Mouse (Mus musculus): ENCODE measurements around the gene Tlr6. TPM values are rescaled to one million over a fixed set of nuclear protein-coding genes. Genes with fewer than 3 reads are reported as not detected.

Gene Tlr6
- polyA plus RNA-seq, 1 experiment: 1.4 TPM

DNA sequence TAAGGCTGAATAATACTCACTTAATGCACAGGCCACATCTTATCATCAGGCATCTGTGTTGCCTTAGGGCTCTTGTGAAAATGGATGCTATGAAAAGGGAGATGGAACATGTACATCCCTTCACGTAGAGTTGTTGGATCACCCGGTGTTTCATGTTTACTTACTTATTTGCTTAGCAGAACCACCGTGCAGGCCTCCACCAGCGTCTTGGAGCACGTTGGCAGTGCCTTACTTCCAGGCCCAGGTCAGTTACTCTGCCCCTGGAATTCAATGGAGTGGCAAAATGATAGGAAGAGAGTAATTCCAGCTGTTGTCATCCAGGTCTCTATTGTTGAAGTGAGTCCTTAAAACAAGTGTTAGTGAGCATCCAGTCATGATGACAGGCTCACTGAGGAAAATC is 52.0 kb downstream of the Tlr6 start:
- Histone ChIP-seq H3K4me1 (ENCODE audit: control insufficient read depth, insufficient read depth, low read length) (no peaks in the 10 kb centered on the region), H3K4me3 (replicated peaks; ENCODE audit: extremely low read depth, low read depth, low read length) (no peak overlapping the region)
- no peak for DNase-seq
- WGBS: 71% methylated on average over 5 of the region's 5 CpGs
- TF ChIP-seq POLR2A (IDR thresholded peaks at IDR 0.05; ENCODE audit: borderline replicate concordance, extremely low read depth, low read depth, low read length) (no peak), CTCF (IDR thresholded peaks at IDR 0.05; ENCODE audit: insufficient read depth, low read length) (no peak)

DNA sequence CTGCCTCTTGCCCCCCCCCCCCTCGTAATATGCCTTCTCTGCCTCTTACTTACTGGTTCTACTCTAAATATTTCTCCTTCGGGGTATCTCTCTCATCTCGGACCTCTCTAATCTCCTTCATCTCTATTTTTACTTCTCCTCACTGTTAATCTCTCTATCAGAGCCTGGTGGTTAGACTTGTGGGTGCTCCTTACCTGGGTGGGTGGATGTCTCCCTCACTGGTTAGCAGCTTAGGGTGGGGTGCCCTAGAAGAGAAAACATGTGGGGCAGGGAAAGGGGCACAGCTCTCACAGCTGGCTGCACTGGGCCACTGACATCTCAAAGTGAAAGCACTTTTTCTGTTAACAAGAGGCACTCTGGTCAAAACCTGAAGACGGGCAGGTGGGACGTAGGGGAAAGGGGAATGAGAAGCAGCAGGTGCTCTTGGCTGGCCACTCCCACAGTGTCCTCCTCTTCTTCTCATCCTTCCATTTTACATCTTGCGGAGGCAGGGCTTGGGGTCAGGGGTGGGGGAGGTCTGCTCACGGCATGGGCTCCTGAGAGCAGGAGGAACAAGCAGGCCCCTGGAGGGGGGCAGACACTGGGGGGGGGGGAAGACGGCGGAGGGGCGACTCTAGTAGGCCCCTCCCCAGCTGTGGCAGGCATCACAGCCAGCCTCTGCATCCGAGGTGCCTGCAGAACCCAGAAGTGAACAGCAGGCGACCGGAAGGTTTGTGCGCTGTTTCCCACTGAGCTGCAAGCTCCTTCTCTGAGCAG is 54.2 kb downstream of the Tlr6 start:
- TF ChIP-seq CTCF (IDR thresholded peaks at IDR 0.05; ENCODE audit: insufficient read depth, low read length) (no peak), POLR2A (IDR thresholded peaks at IDR 0.05; ENCODE audit: borderline replicate concordance, extremely low read depth, low read depth, low read length) (no peak)
- H3K4me3 ChIP-seq (replicated peaks; ENCODE audit: extremely low read depth, low read depth, low read length): no peak overlapping the region
- 64% methylated on average over 14 of the region's 14 CpGs for WGBS
- no peak for DNase-seq
- H3K4me1 ChIP-seq (ENCODE audit: control insufficient read depth, insufficient read depth, low read length): no peaks in the 10 kb centered on the region

Other genes starting within 250 kb of the Tlr6 start
- gene Klf3, start 156.7 kb downstream of the Tlr6 start, polyA plus RNA-seq (2012; rRNA removed): 113 and 129 TPM in 2 replicates
- gene Tlr1, start 26.5 kb downstream of the Tlr6 start, polyA plus RNA-seq (2012; rRNA removed): 1.9 and 2.6 TPM in 2 replicates
- gene Fam114a1, start 10.0 kb upstream of the Tlr6 start, polyA plus RNA-seq (2012; rRNA removed): 15.3 and 30.1 TPM in 2 replicates
- gene Tmem156, start 132.0 kb upstream of the Tlr6 start, polyA plus RNA-seq (2012; rRNA removed): 0.49 and 1.5 TPM in 2 replicates
- gene Klhl5, start 147.4 kb upstream of the Tlr6 start, polyA plus RNA-seq (2012; rRNA removed): 103 and 122 TPM in 2 replicates
- 5.0 and 6.4 TPM in 2 replicates for gene Wdr19, start 239.6 kb upstream of the Tlr6 start, polyA plus RNA-seq (2012; rRNA removed)